Mouse (Mus musculus) hindbrain, embryonic 14.5 days (tissue): ENCODE results near the gene Smtn. TPM values are rescaled to one million over a fixed set of nuclear protein-coding genes. Genes with fewer than 3 reads are reported as not detected.

Source experiments
- polyA plus RNA-seq: library from polyadenylated mRNA; unstranded; fragments of >200 nt; fragmentation: Nextera tagmentation; extraction: Ambion mirVana; gene quantifications from 2 replicates; pipeline ENCODE4 v1.2.1, GENCODE M21; 2014

Smtn gene
- polyA plus RNA-seq, 1 experiment from 2014 or later, result 15.0 TPM

Other genes with a start within 250 kb of the Smtn start
- 20.9 and 21.3 TPM in 2 replicates for gene Pik3ip1, start 210.2 kb downstream of the Smtn start, polyA plus RNA-seq
- gene Limk2, start 131.4 kb downstream of the Smtn start, polyA plus RNA-seq, result 146 and 148 TPM in 2 replicates
- 46.3 and 50.6 TPM in 2 replicates for gene Rnf185, start 88.2 kb downstream of the Smtn start, polyA plus RNA-seq
- gene Pla2g3, start 52.3 kb downstream of the Smtn start, polyA plus RNA-seq, result 0.67 and 0.81 TPM in 2 replicates
- gene Inpp5j, start 35.8 kb downstream of the Smtn start, polyA plus RNA-seq, result 5.7 and 6.9 TPM in 2 replicates
- gene Selenom, start 25.9 kb downstream of the Smtn start, polyA plus RNA-seq, result 105 and 122 TPM in 2 replicates
- gene Morc2a, start 108.6 kb upstream of the Smtn start, polyA plus RNA-seq, result 28.5 and 28.7 TPM in 2 replicates